Mouse (Mus musculus) forebrain, embryonic 14.5 days (tissue): ENCODE data around the gene Ptgfrn. TPM values are rescaled to one million over a fixed set of nuclear protein-coding genes. Genes with fewer than 3 reads are reported as not detected.

Experiments used
- ATAC-seq: fragments of 200-750 bp; cut with Nextera tagmentation; 2 replicates; pipeline ENCODE4 v1.8.0; 2017; ENCODE audit warnings: mild to moderate bottlenecking, moderate library complexity
- DNase-seq: peaks from one replicate; pipeline ENCODE4 v3.0.0-alpha.2; 2015; ENCODE audit warnings: low spot score
- H3K27ac ChIP-seq: fragments of 300-500 bp; sonication (generic); 2 replicates; pipeline ENCODE4 v1.5.1; 2014; ENCODE audit warnings: low read depth, mild to moderate bottlenecking, control low read depth, low read length, moderate library complexity
- H3K27me3 ChIP-seq: fragments of 300-500 bp; sonication (generic); replicated peaks from 2 replicates; pipeline ENCODE4 v1.6.1; 2014; ENCODE audit warnings: low read length, control low read depth, mixed read lengths; ENCODE audit not compliant: control insufficient read depth, insufficient read depth
- H3K36me3 ChIP-seq: fragments of 300-500 bp; sonication (generic); 2 replicates; pipeline ENCODE4 v1.6.1; 2014; ENCODE audit warnings: low read length, control low read depth; ENCODE audit not compliant: control insufficient read depth, insufficient read depth
- H3K4me1 ChIP-seq: fragments of 300-500 bp; sonication (generic); 2 replicates; pipeline ENCODE4 v1.6.1; 2014; ENCODE audit warnings: antibody characterized with exemption, low read length, control low read depth; ENCODE audit not compliant: control insufficient read depth, insufficient read depth
- H3K4me2 ChIP-seq: fragments of 300-500 bp; sonication (generic); 2 replicates; pipeline ENCODE4 v1.6.1; 2014; ENCODE audit warnings: mild to moderate bottlenecking, control low read depth, low read length
- H3K4me3 ChIP-seq: fragments of 300-500 bp; sonication (generic); 2 replicates; pipeline ENCODE4 v1.5.1; 2014; ENCODE audit warnings: low read depth, low read length, control low read depth
- H3K9ac ChIP-seq: fragments of 300-500 bp; sonication (generic); 2 replicates; pipeline ENCODE4 v1.6.1; 2014; ENCODE audit warnings: mild to moderate bottlenecking, low read length, control low read depth, moderate library complexity
- H3K9me3 ChIP-seq: fragments of 300-500 bp; sonication (generic); replicated peaks from 2 replicates; pipeline ENCODE4 v1.6.1; 2016; ENCODE audit warnings: low read length, control low read depth, mixed read lengths; ENCODE audit not compliant: control insufficient read depth
- WGBS: fragments of 180-500 bp; shearing (Covaris S2); extraction: QIAGEN DNeasy Blood & Tissue Kit; methylation state at CpG from one replicate; pipeline ENCODE4 v1.1.7; 2014; 5-methylcytosine and 5-hydroxymethylcytosine counted together
- polyA plus RNA-seq: library from polyadenylated mRNA; unstranded; fragments of >200 nt; fragmentation: Nextera tagmentation; extraction: Ambion mirVana; gene quantifications from 2 replicates; pipeline ENCODE4 v1.2.1, GENCODE M21; 2014

Ptgfrn gene
- polyA plus RNA-seq, 1 experiment from 2014 or later: 4.5 TPM

DNA sequence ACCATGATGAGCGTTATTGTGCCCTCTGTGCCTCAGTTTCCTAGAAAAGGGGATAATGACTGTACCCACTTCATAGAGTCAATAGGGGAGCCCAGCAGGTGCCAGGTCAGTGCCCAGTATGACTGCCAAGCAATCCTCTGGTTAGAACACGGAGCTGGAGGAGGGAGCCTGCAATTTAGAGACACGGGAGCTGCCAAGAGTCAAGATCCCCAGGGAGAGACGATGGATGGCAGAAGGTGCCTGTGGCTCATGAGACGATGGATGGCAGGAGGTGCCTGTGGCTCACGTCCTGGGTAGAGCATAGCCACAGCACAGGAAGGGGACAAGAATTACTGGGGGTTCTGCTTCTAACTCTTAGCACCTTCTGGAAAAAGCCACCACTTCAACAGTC, 32.4 kb downstream of the Ptgfrn start:
- 90% methylated on average over 6 of the region's 6 CpGs for WGBS

GRCm38 (mm10) chr3:101076966-101077709, 32.9 kb downstream of the Ptgfrn start:
- Histone ChIP-seq H3K4me2 (no peak overlapping the region), H3K36me3 (peaks cover 22% of the 10 kb centered on the region), H3K9ac (no peak overlapping the region), H3K4me1 (peaks cover 10% of the 10 kb centered on the region), H3K4me3 (no peak overlapping the region), H3K27ac (no peak overlapping the region), H3K27me3 (no peaks in the 10 kb centered on the region), H3K9me3 (no peaks in the 10 kb centered on the region)
- ATAC-seq: no peak
- WGBS: 97% methylated on average over 25 of the region's 25 CpGs
- DNase-seq: no peak

More for the DNA sequence above, 32.4 kb downstream of the Ptgfrn start:
- Histone ChIP-seq H3K9ac (no peak overlapping the region), H3K4me1 (peaks cover 5% of the 10 kb centered on the region; the same call in 1 of the 2 replicates), H3K27ac (no peak overlapping the region), H3K4me3 (no peak overlapping the region), H3K4me2 (no peak overlapping the region), H3K27me3 (no peaks in the 10 kb centered on the region), H3K36me3 (peaks cover 16% of the 10 kb centered on the region), H3K9me3 (no peaks in the 10 kb centered on the region)
- ATAC-seq (no peak), DNase-seq (no peak)

DNA sequence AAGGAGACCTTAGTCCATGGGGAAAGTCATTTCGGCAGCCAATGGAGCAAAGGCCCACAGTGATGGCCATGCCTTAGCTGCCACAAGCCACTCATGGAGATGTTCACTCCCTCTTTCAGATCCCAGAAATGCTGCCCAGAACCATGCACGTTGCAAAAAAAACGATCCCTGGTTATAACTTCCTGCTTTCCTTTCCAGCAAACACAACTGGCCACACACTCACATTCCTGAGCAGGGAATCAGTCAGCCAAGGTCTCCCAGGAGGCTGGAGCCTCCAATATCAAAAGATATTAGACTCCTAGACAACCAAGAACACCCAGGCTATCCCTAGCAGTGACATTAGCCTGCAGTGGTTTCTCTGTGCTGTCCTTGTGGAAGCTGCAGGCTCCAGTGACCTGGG, 34.2 kb downstream of the Ptgfrn start:
- DNase-seq: no peak
- no peak for ATAC-seq
- Histone ChIP-seq H3K4me1 (peaks cover 20% of the 10 kb centered on the region), H3K9ac (no peak overlapping the region), H3K27ac (no peak overlapping the region), H3K9me3 (no peaks in the 10 kb centered on the region), H3K36me3 (peaks cover 23% of the 10 kb centered on the region), H3K4me2 (no peak overlapping the region), H3K4me3 (no peak overlapping the region), H3K27me3 (no peaks in the 10 kb centered on the region)
- WGBS: 92% methylated on average over 3 of the region's 3 CpGs

GRCm38 (mm10) chr3:101073384-101073783, 36.7 kb downstream of the Ptgfrn start:
- 52% methylated on average over 9 of the region's 9 CpGs for WGBS
- Histone ChIP-seq H3K36me3 (peaks cover 23% of the 10 kb centered on the region), H3K27ac (no peak overlapping the region), H3K4me3 (no peak overlapping the region), H3K4me2 (no peak overlapping the region), H3K4me1 (peaks cover 37% of the 10 kb centered on the region), H3K9ac (no peak overlapping the region), H3K27me3 (no peaks in the 10 kb centered on the region), H3K9me3 (no peaks in the 10 kb centered on the region)
- no peak for ATAC-seq
- no peak for DNase-seq

DNA sequence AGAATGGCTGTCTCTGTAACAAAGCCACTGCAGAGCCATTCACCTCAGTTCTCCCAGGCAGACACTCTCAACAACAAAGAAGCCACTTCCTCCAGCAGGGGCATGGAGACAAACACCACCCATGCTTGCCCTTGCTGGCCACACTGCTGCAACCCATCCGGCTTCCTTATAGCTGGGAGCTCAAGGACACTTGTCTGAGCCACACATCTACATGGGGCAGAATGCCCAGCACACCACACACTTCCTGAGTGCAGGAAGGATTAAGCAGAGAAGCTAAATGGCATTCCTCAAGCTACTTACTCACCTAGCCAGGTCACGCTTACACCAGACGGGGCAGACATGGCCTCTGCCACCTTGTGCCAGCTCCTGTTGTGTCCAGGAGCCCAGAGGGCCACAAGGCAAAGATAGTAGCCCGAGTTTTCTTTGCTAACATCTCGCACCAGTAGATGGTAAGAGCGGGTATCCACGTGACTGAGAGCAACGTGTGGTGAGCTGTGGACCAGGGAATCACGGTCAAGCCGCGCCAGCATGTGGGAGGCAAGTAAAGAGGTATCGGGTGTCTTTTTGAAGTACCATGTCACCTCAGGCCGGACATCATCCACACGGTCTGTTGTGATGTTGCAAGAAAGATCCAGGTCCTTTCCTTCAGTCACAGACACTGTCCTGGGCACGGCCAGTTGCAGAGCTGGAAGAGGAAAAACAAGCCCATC, 37.4 kb downstream of the Ptgfrn start:
- no peak overlapping the region for H3K4me3 ChIP-seq
- H3K9ac ChIP-seq: no peak overlapping the region
- no peaks in the 10 kb centered on the region for H3K9me3 ChIP-seq
- no peak overlapping the region for H3K4me2 ChIP-seq
- peaks cover 44% of the 10 kb centered on the region for H3K4me1 ChIP-seq
- no peaks in the 10 kb centered on the region for H3K27me3 ChIP-seq
- ATAC-seq (no peak), DNase-seq (no peak)
- WGBS: 81% methylated on average over 15 of the region's 15 CpGs
- H3K36me3 ChIP-seq: peaks cover 23% of the 10 kb centered on the region
- H3K27ac ChIP-seq: peak overlapping the region; percentile 87; the same call in 1 of the 2 replicates

DNA sequence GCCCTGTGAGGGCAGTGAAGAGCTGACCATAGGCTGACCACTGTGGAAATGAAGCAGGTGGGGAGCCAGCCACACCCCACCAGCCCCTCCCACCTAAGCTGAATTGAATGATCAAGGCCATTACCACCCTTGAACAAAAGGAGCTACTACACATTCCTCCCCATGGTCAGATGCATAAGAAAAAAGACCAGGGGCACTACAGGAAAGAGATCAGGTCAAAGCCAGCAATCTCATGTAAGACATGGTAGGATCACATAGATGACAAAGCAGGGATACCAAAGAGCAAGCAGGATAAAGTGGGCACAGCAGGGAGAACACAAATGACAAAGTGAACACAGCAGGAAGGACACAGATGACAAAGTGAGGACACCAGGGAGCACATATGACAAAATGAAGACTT, 38.5 kb downstream of the Ptgfrn start:
- no peak for ATAC-seq
- Histone ChIP-seq H3K4me2 (no peak overlapping the region), H3K4me1 (peaks cover 53% of the 10 kb centered on the region)

DNA sequence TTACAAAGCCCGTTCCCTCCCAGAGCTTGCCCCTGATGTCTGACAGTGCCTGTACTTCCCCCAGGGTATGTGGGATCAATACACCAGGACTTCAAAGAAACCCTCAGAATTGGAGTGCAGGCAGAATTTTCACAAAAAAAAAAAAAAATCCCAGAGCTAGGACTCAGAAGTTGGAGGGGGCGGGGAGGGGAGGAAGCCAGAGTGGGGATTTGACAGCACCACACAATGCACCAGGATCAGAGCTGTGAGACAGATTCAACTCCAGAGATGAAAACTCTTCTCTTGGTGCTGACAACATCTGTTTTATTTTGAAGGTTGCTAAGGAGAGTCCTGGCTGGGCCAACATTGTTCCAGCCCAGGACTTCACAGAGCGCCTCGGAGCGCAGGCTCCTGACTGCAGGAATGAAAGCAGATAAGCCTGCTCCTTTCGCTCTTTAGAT, 39.3 kb downstream of the Ptgfrn start:
- Histone ChIP-seq H3K4me3 (no peak overlapping the region), H3K4me1 (peaks cover 58% of the 10 kb centered on the region), H3K36me3 (peaks cover 13% of the 10 kb centered on the region; the same call in 1 of the 2 replicates), H3K27ac (peak overlapping the region; percentile 87; the same call in 1 of the 2 replicates), H3K27me3 (no peaks in the 10 kb centered on the region), H3K9me3 (no peaks in the 10 kb centered on the region), H3K9ac (peak overlapping the region; percentile 7; the same call in 1 of the 2 replicates), H3K4me2 (no peak overlapping the region)
- 6% methylated on average over 6 of the region's 6 CpGs for WGBS
- ATAC-seq (peak; percentile 69), DNase-seq (peak; percentile 79)

More for the DNA sequence above, 38.5 kb downstream of the Ptgfrn start:
- peaks cover 17% of the 10 kb centered on the region; the same call in 1 of the 2 replicates for H3K36me3 ChIP-seq
- H3K4me3 ChIP-seq: no peak overlapping the region
- peak overlapping the region; percentile 87 for H3K27ac ChIP-seq
- H3K9me3 ChIP-seq: no peaks in the 10 kb centered on the region
- H3K9ac ChIP-seq: no peak overlapping the region
- no peak for DNase-seq
- H3K27me3 ChIP-seq: no peaks in the 10 kb centered on the region

- Histone ChIP-seq H3K27ac (peak overlapping the region; percentile 87), H3K9me3 (no peaks in the 10 kb centered on the region), H3K36me3 (peaks cover 12% of the 10 kb centered on the region; the same call in 1 of the 2 replicates), H3K27me3 (no peaks in the 10 kb centered on the region), H3K9ac (0 out of 2 replicates have a peak overlapping the region, but pooled peaks have one; percentile 17), H3K4me3 (no peak overlapping the region), H3K4me1 (peaks cover 58% of the 10 kb centered on the region), H3K4me2 (no peak overlapping the region)
- ATAC-seq (no peak; the same call in 1 of the 2 replicates), DNase-seq (peak; percentile 32)
- 12% methylated on average over 10 of the region's 10 CpGs for WGBS
Observed at GRCm38 (mm10) chr3:101070230-101070795, 39.8 kb downstream of the Ptgfrn start.
